Mouse (Mus musculus) layer of hippocampus, adult 18-20 months (tissue): ENCODE results near the gene Arhgap23. TPM values are rescaled to one million over a fixed set of nuclear protein-coding genes. Genes with fewer than 3 reads are reported as not detected.
A peak's percentile ranks its signal among the peaks of the same experiment; 100 is the strongest.

Experiments used
- DNase-seq, 2 experiments: peaks; one replicate each; pipeline ENCODE4 v3.0.0; 2022; ENCODE audit warnings: low spot score in 2 of 2
- total RNA-seq, 2 experiments: library from RNA; stranded (reverse); gene quantifications; 2 replicates each; pipeline ENCODE4 v1.2.3; 2021

Gene Arhgap23
- total RNA-seq, 2 experiments from 2014 or later, result 79.8 to 88.1 TPM

DNA sequence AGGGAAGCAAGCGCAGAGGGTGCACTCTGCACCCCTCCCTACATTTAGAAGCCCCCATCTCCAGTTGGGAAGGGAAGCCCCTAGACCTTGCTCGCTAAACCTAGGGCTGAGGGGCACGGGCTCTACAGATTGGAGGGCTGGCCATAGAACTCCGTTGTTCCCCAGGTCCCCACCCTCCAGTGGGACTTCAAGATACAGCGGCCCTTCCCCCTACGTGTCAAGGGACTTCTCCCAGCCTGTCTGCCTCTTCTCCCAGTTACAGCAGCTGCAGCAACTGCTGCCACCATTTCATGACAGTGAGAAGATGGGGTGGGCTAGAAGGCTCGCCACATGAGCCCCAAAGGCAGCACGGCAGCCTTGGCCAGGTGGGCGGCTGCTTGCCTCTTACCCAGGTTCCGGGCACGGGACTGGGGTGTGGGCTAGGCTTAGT is 10.6 kb upstream of the Arhgap23 start:
- no peak for DNase-seq

DNA sequence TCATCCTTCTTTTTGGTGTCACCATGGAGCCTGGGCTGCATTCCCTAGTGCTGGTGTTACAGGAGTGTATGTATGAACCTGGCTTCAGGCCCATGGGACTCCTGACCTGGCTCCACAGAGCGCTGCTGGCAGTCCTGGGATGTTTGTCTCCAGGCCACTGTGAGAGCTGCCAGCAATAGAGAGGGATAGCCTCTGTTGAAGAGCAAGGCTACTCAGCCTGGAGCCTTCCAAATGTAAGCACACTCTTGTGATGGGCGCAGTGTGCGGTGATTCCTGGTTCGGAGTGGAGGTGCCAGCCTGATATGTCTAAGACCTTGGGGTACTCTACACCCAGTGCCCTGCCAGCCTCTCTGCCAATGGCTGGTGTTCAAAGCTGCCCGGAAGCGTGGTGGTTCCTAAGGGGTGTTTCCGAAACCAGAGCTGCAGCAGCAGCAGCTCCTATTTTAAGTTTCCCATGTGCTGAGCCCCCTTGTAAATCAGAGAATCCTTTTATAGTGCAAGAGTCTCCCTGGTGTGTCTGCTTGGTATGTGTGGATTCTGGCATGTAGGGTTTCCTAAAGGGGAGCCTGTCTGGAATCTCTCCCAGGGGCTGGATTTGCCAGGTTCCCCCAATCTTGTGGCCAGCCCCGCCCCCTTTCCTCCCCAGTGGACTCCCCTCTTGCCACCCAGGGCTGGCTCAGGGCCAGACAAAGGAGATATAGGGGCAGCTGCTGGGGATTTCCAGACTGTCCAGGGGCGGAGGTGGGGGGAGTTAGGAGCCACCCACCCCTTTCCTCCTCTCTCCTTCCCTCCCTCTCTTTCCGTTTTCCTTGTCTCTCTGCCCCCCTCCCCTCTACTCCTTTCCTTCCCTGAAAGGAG is 9.0 kb upstream of the Arhgap23 start:
- DNase-seq, result no peak

DNA sequence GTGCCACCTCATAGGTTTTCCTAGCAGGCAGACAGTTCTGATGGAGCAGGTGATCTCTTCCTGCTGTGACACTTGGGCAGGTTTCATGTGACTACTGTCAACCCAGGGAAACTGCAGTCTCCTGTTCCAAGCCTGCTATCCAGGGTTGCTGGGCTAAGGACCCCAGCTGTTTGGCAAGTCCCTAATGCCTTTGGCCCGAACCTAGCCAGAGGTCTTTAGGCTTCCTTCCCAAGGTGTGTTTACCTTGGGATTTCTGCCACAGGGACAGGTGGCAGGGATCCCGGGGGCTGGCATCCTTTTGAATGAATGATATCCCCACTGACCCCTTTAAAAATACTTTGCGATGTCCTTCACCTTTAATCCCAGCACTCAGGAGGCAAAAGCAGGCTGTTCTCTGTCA is 7.9 kb upstream of the Arhgap23 start:
- DNase-seq, result no peak

DNA sequence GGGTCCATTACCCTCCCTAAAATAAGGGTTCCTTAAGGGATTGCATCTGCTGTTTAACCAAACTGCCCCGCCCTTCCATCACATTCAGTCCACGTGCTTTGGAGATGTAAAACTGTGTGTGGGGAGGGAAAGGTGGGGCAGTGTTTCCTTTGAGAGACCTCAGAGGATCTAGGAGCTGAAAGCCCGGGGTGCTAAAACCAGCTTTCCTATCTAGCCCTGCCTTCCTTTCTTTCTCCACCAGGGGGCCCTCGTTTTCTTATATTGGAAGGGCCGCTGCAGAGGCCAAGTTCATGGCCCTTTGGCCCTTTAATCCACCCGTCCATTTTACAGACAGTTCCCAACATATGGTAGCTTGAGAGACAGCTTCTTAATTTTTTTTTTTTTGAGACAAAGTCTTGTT is 7.2 kb upstream of the Arhgap23 start:
- peak in 1 of 2 experiments; percentile 84 for DNase-seq

DNA sequence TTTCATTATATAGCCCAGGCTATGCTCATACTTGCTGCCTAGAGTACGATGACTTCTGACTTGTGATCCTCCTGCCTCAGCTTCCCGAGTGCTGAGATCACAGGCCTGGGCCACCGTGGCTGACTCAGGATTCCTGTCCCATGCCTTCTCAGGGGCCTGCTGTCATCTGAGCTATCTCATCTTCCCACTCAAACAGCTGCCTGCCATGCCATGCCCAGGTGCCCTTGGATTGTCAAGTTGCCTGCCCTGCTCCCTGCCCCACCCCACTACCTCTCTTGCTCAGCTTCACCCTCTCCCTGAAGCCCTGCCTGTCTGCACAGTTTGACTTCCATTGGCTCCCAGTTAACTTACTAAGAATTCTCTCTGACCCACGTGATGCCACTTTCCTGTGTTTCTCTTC is 4.4 kb upstream of the Arhgap23 start:
- no peak for DNase-seq

DNA sequence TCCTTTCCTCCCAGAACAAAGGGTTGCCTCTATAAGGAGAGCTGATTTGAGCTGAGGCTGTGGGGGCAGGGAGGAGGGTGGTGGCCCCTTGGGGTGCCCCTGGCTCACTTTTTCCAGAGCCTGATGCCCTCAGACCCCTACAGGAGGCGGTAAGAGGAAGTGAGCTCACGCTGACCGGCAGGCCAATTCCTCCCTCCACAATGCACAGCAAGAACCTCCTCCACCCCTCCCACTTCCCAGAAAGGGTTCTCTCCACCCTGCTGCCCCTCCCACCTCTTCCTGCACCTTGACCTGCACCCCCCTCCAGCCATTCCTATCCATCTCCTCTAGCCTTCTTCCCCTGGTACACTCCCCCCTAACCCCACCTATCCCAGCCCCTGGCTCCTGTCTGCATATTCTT is 3.2 kb upstream of the Arhgap23 start:
- no peak for DNase-seq

DNA sequence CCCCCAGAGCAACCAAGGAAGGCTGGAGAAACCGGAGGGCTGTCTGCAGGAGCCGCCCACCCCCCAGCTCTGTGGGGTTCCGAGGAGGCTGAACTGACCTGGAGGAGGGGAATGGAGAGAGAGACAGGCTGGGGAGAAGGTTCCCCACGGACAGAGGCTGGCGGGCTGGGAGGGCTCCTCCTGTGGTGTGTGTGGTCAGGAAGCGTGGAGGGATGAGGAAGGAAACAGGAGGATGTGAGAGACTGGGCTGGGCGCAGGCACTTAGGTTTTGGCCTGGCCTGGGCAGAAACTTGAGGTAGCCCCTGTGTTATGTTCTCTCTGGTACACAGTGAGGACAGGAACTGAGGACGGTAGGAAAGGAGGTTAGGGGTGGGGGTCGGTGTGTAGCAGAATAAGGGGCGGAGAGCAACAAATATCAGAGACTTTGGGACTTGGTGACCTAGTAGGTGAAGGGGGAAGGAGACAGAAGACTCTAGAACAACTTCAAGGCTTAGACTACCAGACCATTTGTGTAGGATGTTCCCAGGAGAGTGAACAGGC is 2.5 kb upstream of the Arhgap23 start:
- DNase-seq, result no peak

DNA sequence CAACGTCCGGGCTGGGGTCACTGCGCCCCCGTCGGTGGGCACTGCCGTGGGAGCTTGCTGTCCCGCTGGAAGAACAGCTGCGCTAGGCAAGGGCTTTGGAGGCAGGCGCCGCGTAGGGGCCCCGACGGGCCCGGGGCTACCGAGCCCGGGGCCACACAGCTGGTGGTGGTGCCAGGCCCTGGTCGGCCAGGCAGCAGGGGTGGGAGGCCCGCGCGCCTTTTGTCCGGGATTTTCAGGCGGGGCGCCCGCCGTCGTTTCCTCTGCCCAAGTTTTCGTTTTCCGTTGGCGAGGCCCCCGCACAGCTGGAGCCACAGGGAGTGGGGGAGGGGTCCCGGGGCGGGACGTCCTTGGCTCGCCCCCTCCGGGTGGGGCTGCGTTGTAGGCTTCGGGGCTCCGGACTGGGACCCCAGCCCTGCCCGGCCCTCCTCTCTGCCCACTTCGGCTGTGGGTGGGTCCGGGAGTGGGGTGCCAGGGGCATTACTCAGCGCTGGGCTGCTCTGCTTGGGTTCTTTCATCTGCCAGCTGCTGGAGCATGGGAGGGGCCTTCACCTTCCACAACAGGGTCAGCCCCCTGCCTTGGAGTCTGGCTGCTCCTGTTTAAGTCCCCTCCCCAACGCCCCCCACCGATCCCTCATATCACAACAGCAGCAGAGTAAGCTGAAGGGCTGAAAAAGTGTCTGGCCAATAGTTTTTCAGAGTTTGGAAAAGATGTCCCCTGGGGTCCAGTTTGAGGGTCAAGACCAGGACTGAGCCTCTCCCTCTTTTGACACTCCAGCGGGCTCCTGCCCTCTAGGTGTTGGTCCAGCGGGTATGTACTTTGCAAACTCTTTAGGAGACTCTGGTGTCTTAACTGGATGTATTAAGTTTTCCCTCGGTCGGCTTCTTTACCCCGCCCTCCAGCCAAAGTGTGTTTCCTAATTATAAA is 641 bp downstream of the Arhgap23 start:
- peak in 1 of 2 experiments; percentile 53 for DNase-seq

DNA sequence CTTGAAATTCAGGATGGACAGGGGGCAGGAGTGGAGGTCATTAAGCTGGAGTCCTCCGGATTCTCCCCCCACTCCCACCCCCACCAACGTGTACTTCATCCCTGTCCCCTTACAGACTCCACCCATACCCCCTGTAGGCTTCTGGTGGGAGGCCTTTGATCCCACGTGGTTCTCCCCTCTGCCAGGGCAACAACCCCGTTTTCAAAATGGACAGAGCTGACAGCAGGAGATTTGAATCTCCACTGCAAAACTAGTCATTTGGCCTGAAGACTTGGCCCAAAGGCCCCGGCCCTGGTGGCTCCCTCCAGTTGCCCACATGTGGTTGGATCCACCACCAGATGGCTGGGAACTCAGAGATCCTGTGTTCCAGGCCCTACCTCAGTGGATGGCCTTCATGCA is 1.3 kb downstream of the Arhgap23 start:
- no peak for DNase-seq

DNA sequence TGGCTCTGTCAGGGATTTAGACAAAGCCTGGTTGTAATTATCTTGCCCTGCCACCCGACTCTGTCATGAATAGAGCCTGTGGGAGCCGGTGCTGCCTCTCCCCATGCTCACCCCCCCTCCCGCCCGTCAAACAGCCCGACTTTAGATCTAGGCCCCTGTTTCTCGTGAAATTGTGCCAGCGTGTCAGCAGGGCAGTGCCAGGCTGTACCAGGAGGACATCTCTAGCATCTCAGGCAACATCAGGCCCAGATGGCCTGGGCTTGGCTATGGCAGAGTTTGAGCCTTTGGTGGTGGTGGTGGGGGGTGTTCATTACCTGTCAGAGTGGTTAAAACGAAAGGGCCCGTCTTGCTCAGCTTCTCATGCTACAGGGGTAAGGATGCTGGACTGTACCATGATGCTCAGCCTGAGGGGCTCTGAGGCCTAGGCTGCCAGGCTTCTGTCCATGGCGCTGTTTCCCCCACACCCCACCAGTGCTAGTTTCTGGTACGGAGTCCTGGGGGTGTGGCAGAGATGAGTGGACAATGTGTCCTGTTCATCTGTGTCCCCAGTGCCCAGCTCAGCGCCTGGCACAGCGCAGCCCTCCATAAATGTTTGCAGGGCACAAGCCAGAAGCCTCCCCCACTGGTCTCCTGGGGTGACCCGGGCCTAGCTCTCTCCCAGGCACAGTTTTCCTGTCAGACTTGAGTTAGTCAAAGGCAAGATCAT is 3.7 kb downstream of the Arhgap23 start:
- peak in 1 of 2 experiments; percentile 69 for DNase-seq

DNA sequence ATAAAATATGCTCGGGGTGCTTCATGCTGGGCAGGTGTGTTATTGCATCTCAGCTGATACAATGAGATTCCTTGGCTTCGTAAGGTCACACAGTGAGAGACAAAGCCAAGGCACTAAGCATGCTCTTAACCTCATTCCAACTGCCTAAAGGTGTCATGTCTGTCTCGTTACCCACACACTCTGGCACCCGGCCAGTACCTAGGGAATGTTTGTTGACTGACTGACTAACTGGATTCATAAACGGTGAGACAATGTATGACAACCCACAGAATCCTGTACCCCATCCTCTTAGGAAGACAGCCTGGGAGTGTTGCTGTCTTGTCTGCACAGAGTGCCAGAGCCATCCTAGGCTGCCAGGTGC is 4.2 kb downstream of the Arhgap23 start:
- DNase-seq, result no peak

DNA sequence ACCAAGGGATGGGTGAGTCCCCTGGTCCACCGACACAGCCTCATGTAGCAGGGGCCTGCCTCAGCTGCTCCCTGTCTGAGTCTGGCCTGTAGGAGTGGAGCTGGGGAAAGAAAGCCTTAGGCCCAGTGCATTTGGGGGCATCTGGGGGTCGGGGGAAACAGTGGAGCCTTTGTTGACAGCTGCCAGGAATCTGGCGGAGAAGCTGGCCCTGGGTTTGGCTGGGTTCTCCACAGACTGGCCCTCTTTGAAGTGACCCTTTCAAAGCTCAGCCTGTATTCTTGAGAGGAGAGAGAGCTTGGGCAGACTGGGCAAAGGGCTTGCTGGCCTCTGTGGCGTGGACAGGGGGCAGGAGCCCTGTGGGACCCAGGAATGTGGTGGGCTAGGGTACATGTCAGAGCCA is 7.2 kb downstream of the Arhgap23 start:
- DNase-seq, result peak in 1 of 2 experiments; percentile 73

DNA sequence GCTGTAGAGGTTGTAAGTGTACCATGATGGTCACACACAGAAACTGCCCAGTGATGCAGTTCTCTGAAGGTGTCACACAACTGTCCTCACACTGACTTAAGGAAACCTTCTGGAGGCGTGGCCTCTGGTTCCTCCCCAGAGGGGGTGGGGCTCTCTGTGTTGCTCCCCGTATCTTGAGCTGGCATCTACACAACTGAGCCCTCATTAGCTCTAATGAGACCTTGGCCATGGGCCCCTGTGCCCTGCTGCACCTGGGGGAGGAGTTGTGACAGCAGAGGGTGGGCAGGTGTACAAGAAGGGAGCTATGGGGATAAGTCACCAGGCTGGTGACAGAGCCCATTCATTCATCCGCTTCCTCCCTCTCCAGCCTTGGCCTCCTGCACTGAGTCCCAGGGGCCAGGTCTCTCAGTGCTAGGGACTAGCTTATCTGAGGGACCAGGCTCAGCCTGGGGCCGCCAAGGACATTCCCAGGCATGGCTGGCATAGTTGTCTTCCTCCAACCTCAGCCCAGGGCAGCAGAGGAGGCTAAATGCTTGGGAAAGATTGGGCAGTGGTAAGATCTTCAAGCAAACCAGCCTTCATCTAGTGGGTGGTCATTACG is 8.9 kb downstream of the Arhgap23 start:
- no peak for DNase-seq

DNA sequence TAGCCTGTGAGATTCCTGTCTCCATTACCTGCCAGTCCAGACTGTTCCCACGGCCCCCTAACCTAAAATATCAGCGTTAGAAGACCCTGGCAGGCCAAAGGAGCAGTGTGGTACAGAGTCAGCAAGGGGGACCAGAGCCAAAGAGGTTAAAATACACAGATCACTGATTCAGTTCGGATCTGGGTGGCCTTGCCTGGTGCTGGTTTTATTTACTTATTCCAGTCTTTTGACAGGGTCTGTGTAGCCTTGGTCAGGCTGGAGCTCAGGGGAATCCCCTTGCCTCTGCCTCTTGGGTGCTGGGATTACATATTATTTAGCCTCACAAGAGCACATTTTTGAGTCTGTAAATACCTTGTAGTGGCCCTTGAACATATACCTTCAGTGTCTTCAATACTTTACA is 9.5 kb downstream of the Arhgap23 start:
- DNase-seq, result no peak

DNA sequence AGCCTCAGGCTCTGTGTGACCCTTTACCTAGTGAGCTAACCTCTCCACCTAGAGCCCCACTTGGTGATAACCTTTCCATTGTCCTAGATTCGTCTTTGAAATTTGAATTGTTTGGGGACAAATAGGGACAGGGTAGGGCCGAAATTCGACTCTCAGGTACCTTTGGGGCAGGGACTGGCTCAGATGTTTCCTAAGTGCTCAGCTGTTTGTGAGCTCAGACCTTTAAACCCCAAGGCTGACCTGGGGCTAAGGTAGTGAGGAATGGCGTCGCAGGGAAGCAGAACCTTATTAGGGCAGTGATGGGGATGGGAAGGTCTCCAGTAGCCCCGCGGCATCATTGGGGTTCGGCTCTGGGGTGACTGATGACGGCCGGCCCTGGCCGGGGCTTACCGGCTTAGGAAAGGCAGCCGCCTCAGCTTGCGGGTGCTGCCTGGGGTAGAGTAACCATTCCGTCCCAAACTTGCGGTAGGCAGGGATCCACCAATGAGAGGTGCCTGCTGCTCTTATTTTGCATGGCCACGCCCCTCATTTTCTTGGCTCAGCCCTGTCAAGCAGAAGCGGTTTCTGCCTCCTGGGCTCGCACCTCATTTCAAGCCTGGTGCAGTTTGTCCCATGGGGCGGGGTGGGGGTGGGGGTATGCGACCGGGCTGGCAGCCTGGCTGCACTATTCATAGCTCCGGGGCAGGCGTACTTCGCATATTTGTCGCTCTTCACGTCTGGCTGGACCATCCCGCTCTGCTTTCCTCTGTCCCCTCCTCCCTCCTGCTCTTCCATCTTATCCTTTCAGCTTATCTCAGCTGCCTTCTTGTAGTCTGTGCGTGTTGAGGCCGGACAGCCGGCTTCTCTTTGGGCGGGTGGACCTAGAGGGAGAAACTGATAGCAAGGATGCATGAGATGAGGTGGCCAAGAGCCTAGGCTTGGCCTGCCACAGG is 12.7 kb downstream of the Arhgap23 start:
- DNase-seq, result peak in 1 of 2 experiments; percentile 82

DNA sequence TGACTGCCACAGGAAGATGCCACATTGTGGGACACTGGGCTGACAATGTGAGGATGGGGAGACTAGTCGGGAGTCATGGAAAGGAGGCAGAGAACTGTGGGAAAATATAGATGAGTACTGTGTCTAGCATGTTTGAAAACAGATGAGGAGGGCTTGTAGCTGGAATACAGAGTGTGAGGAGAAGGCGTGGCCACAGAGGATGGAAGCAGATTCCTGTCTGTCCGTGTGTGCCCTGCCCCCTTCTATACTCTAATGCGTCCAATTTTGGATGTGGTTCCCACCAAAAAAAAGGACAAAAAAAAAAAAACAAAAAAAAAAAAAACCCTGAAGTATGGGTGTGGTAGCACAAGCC is 13.4 kb downstream of the Arhgap23 start:
- no peak for DNase-seq

DNA sequence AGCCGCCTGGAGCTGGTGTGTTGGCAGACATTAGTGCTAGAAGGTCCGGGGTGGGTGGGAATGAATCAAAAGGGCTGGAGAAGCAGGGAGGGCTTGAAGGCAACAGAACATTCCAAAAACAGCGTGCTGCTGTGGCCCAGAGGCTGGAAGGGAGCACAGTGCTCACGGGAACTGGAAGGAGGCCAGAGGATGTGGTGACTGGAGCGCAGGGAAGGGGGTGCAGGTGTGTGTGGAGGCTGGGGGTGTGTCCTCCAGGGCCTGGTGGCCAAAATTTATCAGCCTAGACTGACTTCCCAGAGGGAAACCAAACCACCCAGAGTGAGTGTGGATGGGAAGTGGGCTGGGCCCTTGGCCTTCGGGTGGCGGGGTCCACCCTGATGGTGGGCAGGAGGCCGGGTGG is 14.3 kb downstream of the Arhgap23 start:
- no peak for DNase-seq

DNA sequence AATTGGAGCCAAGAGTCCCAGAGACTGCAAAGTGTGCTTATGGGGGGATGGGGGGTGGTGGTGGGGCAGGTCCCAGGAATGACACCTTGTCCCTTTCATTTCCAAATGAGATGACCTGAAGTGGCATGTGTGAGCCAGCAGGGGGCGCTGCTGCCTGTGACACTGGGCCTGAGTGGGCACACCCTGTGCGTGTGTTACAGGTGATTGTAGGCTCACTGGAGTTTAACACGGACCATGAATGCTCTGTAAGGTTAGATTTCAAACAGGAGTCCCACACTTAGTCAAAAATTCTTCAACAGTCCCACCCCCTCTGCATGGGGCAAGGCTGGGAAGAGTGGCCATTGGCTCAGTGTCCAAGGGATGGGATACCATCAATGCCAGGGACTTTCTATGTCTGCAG is 16.7 kb downstream of the Arhgap23 start:
- peak in 1 of 2 experiments; percentile 50 for DNase-seq

DNA sequence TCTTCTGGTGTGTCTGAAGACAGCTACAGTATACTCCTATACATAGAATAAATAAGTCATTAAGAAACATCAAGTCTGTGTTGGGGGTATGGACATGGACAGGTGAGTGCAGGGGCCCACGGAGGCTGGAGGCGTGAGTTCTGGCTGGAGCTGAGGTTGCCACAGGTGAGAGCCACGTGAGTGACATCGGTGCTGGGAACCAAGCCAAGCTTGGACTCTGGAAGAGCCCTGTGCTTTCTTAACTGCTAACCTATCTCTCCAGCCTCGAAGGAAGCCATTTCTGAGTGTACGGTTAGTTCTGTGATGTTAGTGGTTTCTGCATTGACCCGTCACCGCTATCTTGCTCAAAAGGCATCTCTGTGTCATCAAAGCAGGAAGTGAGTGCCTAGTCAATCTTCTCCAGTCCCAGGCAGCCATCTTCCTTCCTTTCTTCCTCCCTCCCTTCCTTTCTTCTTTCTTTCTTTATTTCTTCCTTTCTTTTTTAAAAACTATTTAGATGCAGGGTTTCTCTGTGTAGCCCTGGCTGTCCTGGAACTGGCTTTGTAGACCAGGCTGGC is 17.7 kb downstream of the Arhgap23 start:
- no peak for DNase-seq

DNA sequence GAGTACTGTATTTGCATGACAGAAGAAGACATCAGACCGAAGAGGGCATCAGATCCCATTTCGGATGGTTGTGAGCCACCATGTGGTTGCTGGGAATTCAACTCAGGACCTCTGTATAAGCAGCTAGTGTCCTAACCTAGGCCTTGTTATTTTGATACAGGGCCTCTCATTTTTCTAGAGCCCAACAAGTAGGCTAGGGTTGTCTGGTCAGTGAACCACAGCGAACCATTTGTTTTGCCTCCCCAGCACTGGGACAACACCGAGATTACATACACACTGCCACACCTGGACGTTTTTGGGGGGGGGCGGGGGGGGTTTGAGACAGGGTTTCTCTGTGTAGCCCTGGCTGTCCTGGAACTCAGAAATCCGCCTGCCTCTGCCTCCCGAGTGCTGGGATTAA is 18.8 kb downstream of the Arhgap23 start:
- DNase-seq, result no peak
